Mouse (Mus musculus) mouse embryonic stem cell (cell line): ENCODE measurements at regions not wholly inside any gene's neighbourhood (a gene's known extent, or its start where the extent isn't known, plus 50 kb on each side); places are given as distances from the start of the nearest gene placed in this dataset.

Experiments
- in situ Hi-C, 2 experiments: fragments of 300-500 bp; cut with MboI; formaldehyde crosslinking; loops; 1 replicate in 1 of 2; 3 replicates in 1 of 2; pipeline ENCODE4 v1.14.3; 2019 to 2020; ENCODE audit warnings: low sequenced_read_pairs in 2 of 2, low pct_unique_long_range_greater_than_20kb in 1 of 2, mixed read lengths in 1 of 2; ENCODE audit not compliant: unreplicated experiment in 1 of 2

- in situ Hi-C loops: no loop called here
These were observed 168.4 kb upstream of the Fam19a5 start for GRCm38 (mm10) chr15:87375596-87376194.

GRCm38 (mm10) chr15:87383551-87384265 is 160.4 kb upstream of the Fam19a5 start:
- in situ Hi-C loops: no loop called here

- in situ Hi-C loops: no loop called here
These were observed 159.6 kb upstream of the Fam19a5 start for GRCm38 (mm10) chr15:87384279-87385066.

GRCm38 (mm10) chr15:87386513-87386983 is 157.6 kb upstream of the Fam19a5 start:
- in situ Hi-C loops: no loop called here

GRCm38 (mm10) chr15:87391395-87391794 is 152.7 kb upstream of the Fam19a5 start:
- in situ Hi-C loops: no loop called here

GRCm38 (mm10) chr15:87398396-87398795 is 145.7 kb upstream of the Fam19a5 start:
- in situ Hi-C loops: no loop called here

- in situ Hi-C loops: no loop called here
These were observed 138.4 kb upstream of the Fam19a5 start for GRCm38 (mm10) chr15:87405689-87406088.

GRCm38 (mm10) chr15:87411978-87412377 is 132.1 kb upstream of the Fam19a5 start:
- in situ Hi-C loops: no loop called here

GRCm38 (mm10) chr15:87415996-87416395 is 128.1 kb upstream of the Fam19a5 start:
- in situ Hi-C loops: no loop called here

GRCm38 (mm10) chr15:87421743-87422142 is 122.4 kb upstream of the Fam19a5 start:
- in situ Hi-C loops: no loop called here

- in situ Hi-C loops: no loop called here
These were observed 110.8 kb upstream of the Fam19a5 start for GRCm38 (mm10) chr15:87433306-87433705.

GRCm38 (mm10) chr15:87433901-87434300 is 110.2 kb upstream of the Fam19a5 start:
- in situ Hi-C loops: no loop called here

GRCm38 (mm10) chr15:87435566-87435965 is 108.5 kb upstream of the Fam19a5 start:
- in situ Hi-C loops: no loop called here

- in situ Hi-C loops: no loop called here
These were observed 106.5 kb upstream of the Fam19a5 start for GRCm38 (mm10) chr15:87437611-87438010.

GRCm38 (mm10) chr15:87458932-87459331 is 85.2 kb upstream of the Fam19a5 start:
- in situ Hi-C loops: no loop called here

- in situ Hi-C loops: no loop called here
These were observed 67.9 kb upstream of the Fam19a5 start for GRCm38 (mm10) chr15:87476247-87476646.

GRCm38 (mm10) chr15:87476862-87477490 is 67.1 kb upstream of the Fam19a5 start:
- in situ Hi-C loops: no loop called here

GRCm38 (mm10) chr15:87480758-87481157 is 63.3 kb upstream of the Fam19a5 start:
- in situ Hi-C loops: no loop called here
